Mouse (Mus musculus) liver, embryonic 15.5 days (tissue): ENCODE results near the gene Cd200r3. TPM values are rescaled to one million over a fixed set of nuclear protein-coding genes. Genes with fewer than 3 reads are reported as not detected.

ENCODE experiments used
- ATAC-seq: fragments of 200-750 bp; cut with Nextera tagmentation; 2 replicates; pipeline ENCODE4 v1.8.0; 2017; ENCODE audit warnings: moderate number of reproducible peaks, mild to moderate bottlenecking, moderate library complexity; ENCODE audit not compliant: insufficient read depth
- H3K27ac ChIP-seq: fragments of 300-500 bp; sonication (generic); replicated peaks from 2 replicates; pipeline ENCODE4 v1.5.1; 2015; ENCODE audit warnings: mild to moderate bottlenecking, inconsistent platforms
- H3K27me3 ChIP-seq: fragments of 300-500 bp; sonication (generic); 2 replicates; pipeline ENCODE4 v1.6.1; 2015; ENCODE audit warnings: mild to moderate bottlenecking, inconsistent platforms
- H3K36me3 ChIP-seq: fragments of 300-500 bp; sonication (generic); replicated peaks from 2 replicates; pipeline ENCODE4 v1.6.1; 2015; ENCODE audit warnings: moderate library complexity, mild to moderate bottlenecking, inconsistent platforms
- H3K4me1 ChIP-seq: fragments of 300-500 bp; sonication (generic); replicated peaks from 2 replicates; pipeline ENCODE4 v1.6.1; 2015; ENCODE audit warnings: inconsistent platforms
- H3K4me2 ChIP-seq: fragments of 300-500 bp; sonication (generic); 2 replicates; pipeline ENCODE4 v1.6.1; 2015; ENCODE audit warnings: moderate library complexity, mild to moderate bottlenecking, inconsistent platforms
- H3K4me3 ChIP-seq: fragments of 300-500 bp; sonication (generic); replicated peaks from 2 replicates; pipeline ENCODE4 v1.5.1; 2015; ENCODE audit warnings: mild to moderate bottlenecking, inconsistent platforms
- H3K9ac ChIP-seq: fragments of 300-500 bp; sonication (generic); 2 replicates; pipeline ENCODE4 v1.6.1; 2015; ENCODE audit warnings: moderate library complexity, mild to moderate bottlenecking, inconsistent platforms
- H3K9me3 ChIP-seq: fragments of 300-500 bp; sonication (generic); replicated peaks from 2 replicates; pipeline ENCODE4 v1.6.1; 2016; ENCODE audit warnings: inconsistent platforms
- WGBS: fragments of 180-500 bp; shearing (Covaris S2); methylation state at CpG from one replicate; pipeline ENCODE4 v1.1.7; 2015; ENCODE audit warnings: mixed read lengths; ENCODE audit not compliant: insufficient replicate concordance; 5-methylcytosine and 5-hydroxymethylcytosine counted together
- polyA plus RNA-seq: library from polyadenylated mRNA; unstranded; fragments of >200 nt; fragmentation: Nextera tagmentation; extraction: Ambion mirVana; gene quantifications from 2 replicates; pipeline ENCODE4 v1.2.1, GENCODE M21; 2015

Gene Cd200r3
- polyA plus RNA-seq, 1 experiment from 2014 or later, result 0.88 TPM

DNA sequence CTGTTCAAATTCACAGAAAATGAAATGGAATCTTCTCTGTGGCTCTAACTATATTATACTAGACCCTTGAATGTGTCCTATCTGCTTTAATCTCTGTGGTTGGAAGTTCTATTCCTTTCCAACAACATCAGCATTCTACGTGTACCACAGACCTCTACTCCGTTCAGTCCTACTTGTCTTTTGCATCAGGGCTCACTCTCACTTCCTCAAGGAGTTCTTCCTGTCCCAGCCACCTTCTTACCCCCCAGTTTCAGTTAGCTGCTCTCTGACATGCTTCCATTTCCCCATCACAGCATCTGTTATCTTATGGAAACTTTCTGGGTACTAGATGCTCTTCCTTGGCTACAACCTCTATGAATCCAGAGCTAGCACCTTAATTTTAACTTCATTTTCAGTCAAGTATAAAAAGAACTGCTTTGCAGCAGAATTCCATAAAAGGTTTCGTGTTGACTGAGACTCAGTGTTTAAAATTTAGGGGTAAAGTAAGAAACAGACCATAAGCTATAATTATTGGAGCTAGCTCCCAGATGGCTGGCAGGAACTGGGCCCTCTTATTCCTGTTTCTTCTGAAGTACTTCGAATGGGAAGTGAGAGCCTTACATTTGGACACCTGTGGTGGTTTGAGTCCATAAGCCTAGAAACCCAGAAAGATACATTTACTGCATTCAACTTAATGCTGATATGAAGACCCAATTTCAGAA is 50.0 kb downstream of the Cd200r3 start:
- no peak overlapping the region for H3K4me3 ChIP-seq
- H3K36me3 ChIP-seq, result no peaks in the 10 kb centered on the region
- no peak overlapping the region for H3K27ac ChIP-seq
- no peaks in the 10 kb centered on the region for H3K27me3 ChIP-seq
- no peak overlapping the region for H3K9ac ChIP-seq
- no peaks in the 10 kb centered on the region for H3K9me3 ChIP-seq
- H3K4me1 ChIP-seq, result no peaks in the 10 kb centered on the region
- ATAC-seq, result no peak
- no peak overlapping the region for H3K4me2 ChIP-seq
- WGBS, result 39% methylated on average over 4 of the region's 4 CpGs

- no peaks in the 10 kb centered on the region for H3K36me3 ChIP-seq
- no peaks in the 10 kb centered on the region for H3K9me3 ChIP-seq
- H3K4me3 ChIP-seq, result no peak overlapping the region
- H3K4me1 ChIP-seq, result no peaks in the 10 kb centered on the region
- no peak for ATAC-seq
- H3K27me3 ChIP-seq, result no peaks in the 10 kb centered on the region
- no peak overlapping the region for H3K27ac ChIP-seq
- no peak overlapping the region for H3K4me2 ChIP-seq
- no peak overlapping the region for H3K9ac ChIP-seq
- WGBS, result 70% methylated on average over 6 of the region's 6 CpGs
Observed at GRCm38 (mm10) chr16:44994206-44994953, 50.9 kb downstream of the Cd200r3 start.

DNA sequence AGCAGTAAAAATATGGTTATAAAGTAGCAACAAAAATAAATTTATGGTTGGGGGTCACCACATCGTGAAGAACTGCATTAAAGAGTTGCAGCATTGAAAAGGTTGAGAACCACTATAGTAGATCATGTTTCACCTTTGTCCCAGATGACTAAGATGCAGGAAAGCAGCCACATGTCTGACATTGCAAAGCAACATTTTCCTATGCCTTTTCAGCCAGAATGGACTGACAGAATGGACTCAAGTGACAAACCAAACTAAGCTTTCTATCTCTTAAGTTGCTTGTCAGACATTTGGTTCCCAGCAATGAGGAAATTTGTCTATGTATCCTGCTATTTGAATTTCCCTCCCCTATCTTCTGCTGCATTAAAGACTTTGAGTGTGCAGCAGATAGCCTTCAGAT is 51.6 kb downstream of the Cd200r3 start:
- H3K4me1 ChIP-seq, result no peaks in the 10 kb centered on the region
- H3K27me3 ChIP-seq, result no peaks in the 10 kb centered on the region
- ATAC-seq, result no peak
- H3K4me3 ChIP-seq, result no peak overlapping the region
- H3K36me3 ChIP-seq, result no peaks in the 10 kb centered on the region
- no peak overlapping the region for H3K4me2 ChIP-seq
- H3K27ac ChIP-seq, result no peak overlapping the region
- H3K9me3 ChIP-seq, result no peaks in the 10 kb centered on the region
- WGBS, result 29% methylated on average over 1 of the region's 1 CpGs
- no peak overlapping the region for H3K9ac ChIP-seq

GRCm38 (mm10) chr16:44996701-44997100 is 53.2 kb downstream of the Cd200r3 start:
- Histone ChIP-seq H3K27ac (no peak overlapping the region), H3K4me2 (no peak overlapping the region), H3K4me3 (no peak overlapping the region), H3K4me1 (no peaks in the 10 kb centered on the region), H3K9me3 (no peaks in the 10 kb centered on the region), H3K36me3 (no peaks in the 10 kb centered on the region), H3K9ac (no peak overlapping the region), H3K27me3 (no peaks in the 10 kb centered on the region)
- 59% methylated on average over 1 of the region's 1 CpGs for WGBS
- no peak for ATAC-seq

DNA sequence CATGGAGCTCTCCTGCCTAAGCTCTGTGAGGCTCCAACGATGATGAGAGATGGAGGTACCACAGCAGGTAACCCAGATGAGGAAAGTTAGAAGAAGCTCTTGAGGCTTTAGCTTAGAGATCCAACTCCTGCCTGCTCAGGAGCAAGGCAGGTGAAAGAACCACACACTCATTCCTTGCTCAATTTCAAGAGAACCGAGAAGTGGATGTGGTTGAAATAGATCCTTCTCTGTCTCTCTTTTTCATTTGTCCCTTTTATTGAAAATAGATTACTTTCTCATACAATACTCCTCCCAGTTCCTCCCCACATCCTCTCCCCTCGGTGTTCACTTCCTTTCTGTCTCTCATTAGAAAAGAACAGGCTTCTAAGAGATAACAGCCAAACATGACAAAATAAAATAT is 56.1 kb downstream of the Cd200r3 start:
- no peak for ATAC-seq
- Histone ChIP-seq H3K4me3 (no peak overlapping the region), H3K4me2 (no peak overlapping the region), H3K36me3 (no peaks in the 10 kb centered on the region), H3K9ac (no peak overlapping the region), H3K9me3 (no peaks in the 10 kb centered on the region), H3K4me1 (no peaks in the 10 kb centered on the region), H3K27ac (no peak overlapping the region), H3K27me3 (no peaks in the 10 kb centered on the region)
- WGBS, result 15% methylated on average over 3 of the region's 3 CpGs

GRCm38 (mm10) chr16:45004443-45004842 is 61.0 kb downstream of the Cd200r3 start:
- WGBS, result 57% methylated on average over 3 of the region's 3 CpGs
- no peak overlapping the region for H3K4me3 ChIP-seq
- H3K27me3 ChIP-seq, result no peaks in the 10 kb centered on the region
- no peaks in the 10 kb centered on the region for H3K4me1 ChIP-seq
- no peak for ATAC-seq
- H3K4me2 ChIP-seq, result no peak overlapping the region
- no peaks in the 10 kb centered on the region for H3K36me3 ChIP-seq
- no peak overlapping the region for H3K27ac ChIP-seq
- no peaks in the 10 kb centered on the region for H3K9me3 ChIP-seq
- no peak overlapping the region for H3K9ac ChIP-seq

DNA sequence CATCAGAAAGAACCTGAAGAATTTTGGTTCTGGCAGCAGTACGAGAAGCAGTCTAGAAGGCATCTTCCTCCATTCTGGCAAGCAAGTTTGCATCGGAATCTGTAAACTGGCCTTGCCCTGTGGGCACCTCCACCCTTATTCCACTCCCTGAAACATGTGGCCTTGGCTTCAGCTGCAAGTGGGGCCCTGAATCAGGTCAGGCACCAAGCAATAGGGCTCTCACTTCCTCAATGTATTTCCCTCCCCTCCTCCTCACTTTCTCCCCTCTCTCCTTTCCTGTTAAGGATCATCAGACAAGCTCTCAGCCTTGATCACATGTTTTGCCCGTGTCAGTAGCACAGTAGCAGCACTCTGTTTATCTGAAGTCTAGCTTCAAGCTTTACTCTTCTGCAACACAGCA is 61.8 kb downstream of the Cd200r3 start:
- H3K27me3 ChIP-seq, result no peaks in the 10 kb centered on the region
- H3K9ac ChIP-seq, result no peak overlapping the region
- no peak for ATAC-seq
- H3K9me3 ChIP-seq, result no peaks in the 10 kb centered on the region
- no peak overlapping the region for H3K4me3 ChIP-seq
- no peak overlapping the region for H3K27ac ChIP-seq
- H3K36me3 ChIP-seq, result no peaks in the 10 kb centered on the region
- no peaks in the 10 kb centered on the region for H3K4me1 ChIP-seq
- H3K4me2 ChIP-seq, result no peak overlapping the region
- 44% methylated on average over 3 of the region's 3 CpGs for WGBS

- Histone ChIP-seq H3K4me2 (no peak overlapping the region), H3K4me1 (no peaks in the 10 kb centered on the region), H3K4me3 (no peak overlapping the region), H3K36me3 (no peaks in the 10 kb centered on the region), H3K9ac (no peak overlapping the region), H3K9me3 (no peaks in the 10 kb centered on the region), H3K27me3 (no peaks in the 10 kb centered on the region), H3K27ac (no peak overlapping the region)
- 43% methylated on average over 2 of the region's 2 CpGs for WGBS
- no peak for ATAC-seq
Observed at GRCm38 (mm10) chr16:45006971-45007370, 63.5 kb downstream of the Cd200r3 start.

GRCm38 (mm10) chr16:45007807-45008206 is 64.3 kb downstream of the Cd200r3 start:
- no peaks in the 10 kb centered on the region for H3K9me3 ChIP-seq
- H3K9ac ChIP-seq, result no peak overlapping the region
- no peak overlapping the region for H3K27ac ChIP-seq
- H3K27me3 ChIP-seq, result no peaks in the 10 kb centered on the region
- H3K4me2 ChIP-seq, result no peak overlapping the region
- no peaks in the 10 kb centered on the region for H3K36me3 ChIP-seq
- no peaks in the 10 kb centered on the region for H3K4me1 ChIP-seq
- 57% methylated on average over 4 of the region's 4 CpGs for WGBS
- no peak for ATAC-seq
- H3K4me3 ChIP-seq, result no peak overlapping the region

GRCm38 (mm10) chr16:45009634-45010033 is 66.2 kb downstream of the Cd200r3 start:
- H3K27ac ChIP-seq, result no peak overlapping the region
- 41% methylated on average over 5 of the region's 5 CpGs for WGBS
- no peaks in the 10 kb centered on the region for H3K27me3 ChIP-seq
- H3K9me3 ChIP-seq, result no peaks in the 10 kb centered on the region
- no peaks in the 10 kb centered on the region for H3K36me3 ChIP-seq
- H3K4me3 ChIP-seq, result no peak overlapping the region
- H3K4me1 ChIP-seq, result no peaks in the 10 kb centered on the region
- no peak overlapping the region for H3K4me2 ChIP-seq
- no peak overlapping the region for H3K9ac ChIP-seq
- no peak for ATAC-seq

GRCm38 (mm10) chr16:45015591-45015990 is 72.1 kb downstream of the Cd200r3 start:
- ATAC-seq, result no peak
- Histone ChIP-seq H3K36me3 (no peaks in the 10 kb centered on the region), H3K27ac (no peak overlapping the region), H3K4me1 (no peaks in the 10 kb centered on the region), H3K9ac (no peak overlapping the region), H3K27me3 (no peaks in the 10 kb centered on the region), H3K4me2 (no peak overlapping the region), H3K9me3 (no peaks in the 10 kb centered on the region), H3K4me3 (no peak overlapping the region)
- 70% methylated on average over 1 of the region's 1 CpGs for WGBS
